Mouse (Mus musculus) E14TG2a.4 (cell line): ENCODE measurements around the gene Castor2.
A peak's percentile ranks its signal among the peaks of the same experiment; 100 is the strongest.

ENCODE experiments used
- CTCF ChIP-seq: conservative IDR thresholded peaks from 2 replicates; pipeline ENCODE4 v1.5.1; 2014; ENCODE audit warnings: low read length
- NANOG ChIP-seq: IDR thresholded peaks from 2 replicates; pipeline ENCODE4 v1.6.1; 2014; ENCODE audit warnings: borderline replicate concordance, low read length, mixed read lengths
- POU5F1 ChIP-seq: IDR thresholded peaks from 2 replicates; pipeline ENCODE4 v1.6.1; 2014; ENCODE audit warnings: low read length, borderline replicate concordance

- TF ChIP-seq CTCF (peak; percentile 27), POU5F1 (no peak), NANOG (no peak)
These were observed 14.3 kb upstream of the Castor2 start for GRCm38 (mm10) chr5:134085227-134085626.
